Mouse (Mus musculus): ENCODE results near the gene Art5.

GRCm38 (mm10) chr7:102064655-102065045 is 44.6 kb downstream of the Art5 start:
- TF ChIP-seq CTCF (IDR thresholded peaks at IDR 0.05), result no peak
- no peak for TF ChIP-seq POLR2A (IDR thresholded peaks at IDR 0.05; ENCODE audit: insufficient read depth, low read depth, low read length)

Data from heart, adult 2 months (tissue).